Mouse (Mus musculus) hindbrain, embryonic 10.5 days (tissue): ENCODE measurements around the gene Mbd3l1. TPM values are rescaled to one million over a fixed set of nuclear protein-coding genes. Genes with fewer than 3 reads are reported as not detected.

ENCODE experiments used
- DNase-seq: peaks from one replicate; pipeline ENCODE4 v3.0.0-alpha.2; 2017; ENCODE audit warnings: low spot score
- H3K27ac ChIP-seq: fragments of 300-500 bp; sonication (generic); 2 replicates; pipeline ENCODE4 v1.5.1; 2016; ENCODE audit warnings: mild to moderate bottlenecking, moderate library complexity
- H3K27me3 ChIP-seq: fragments of 300-500 bp; sonication (generic); 2 replicates; pipeline ENCODE4 v1.6.1; 2016; ENCODE audit warnings: mild to moderate bottlenecking; ENCODE audit not compliant: poor library complexity, insufficient read depth, severe bottlenecking
- H3K36me3 ChIP-seq: fragments of 300-500 bp; sonication (generic); 2 replicates; pipeline ENCODE4 v1.6.1; 2016; ENCODE audit warnings: mild to moderate bottlenecking, moderate library complexity
- H3K4me1 ChIP-seq: fragments of 300-500 bp; sonication (generic); replicated peaks from 2 replicates; pipeline ENCODE4 v1.6.1; 2016; ENCODE audit warnings: mild to moderate bottlenecking
- H3K4me3 ChIP-seq: fragments of 300-500 bp; sonication (generic); 2 replicates; pipeline ENCODE4 v1.5.1; 2016; ENCODE audit warnings: mild to moderate bottlenecking, moderate library complexity
- H3K9me3 ChIP-seq: fragments of 300-500 bp; sonication (generic); 2 replicates; pipeline ENCODE4 v1.6.1; 2016; ENCODE audit warnings: mild to moderate bottlenecking, moderate library complexity
- WGBS: fragments of 180-500 bp; shearing (Covaris S2); methylation state at CpG from one replicate; pipeline ENCODE4 v1.1.7; 2016; 5-methylcytosine and 5-hydroxymethylcytosine counted together
- polyA plus RNA-seq: library from polyadenylated mRNA; unstranded; fragments of >200 nt; fragmentation: Nextera tagmentation; extraction: Ambion mirVana; gene quantifications from 2 replicates; pipeline ENCODE4 v1.2.1, GENCODE M21; 2016

Gene Mbd3l1
- polyA plus RNA-seq = not detected in 2 replicates

DNA sequence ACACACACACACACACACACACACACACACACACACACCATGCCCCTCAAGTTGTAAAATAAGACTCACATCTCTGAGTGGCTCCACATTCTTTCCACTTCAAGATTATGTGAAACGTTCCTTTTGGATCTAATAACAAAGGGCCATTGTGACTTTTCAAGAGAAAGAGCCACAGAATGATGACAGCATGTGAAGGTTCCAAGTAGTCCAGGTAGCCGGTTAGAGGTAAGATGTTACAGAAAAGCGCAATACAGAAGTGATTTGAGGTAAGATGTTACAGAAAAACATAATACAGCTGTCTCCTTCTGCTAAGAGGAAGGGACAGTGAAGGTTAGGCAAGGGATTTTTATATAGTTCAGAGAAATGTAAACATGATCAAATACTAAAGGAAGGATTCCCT is at the start of gene Mbd3l1, which contains the start of gene Zfp558:
Gene Mbd3l1, plus strand, starts transcription at position 192 of the 400 bp plus-strand sequence.
Gene Zfp558, minus strand, starts transcription at position 101 of the 400 bp plus-strand sequence.
- Histone ChIP-seq H3K4me1 (0 out of 2 replicates have a peak, but pooled peaks cover under 1% of the 10 kb centered on the region), H3K4me3 (no peak within 1 kb of the TSS), H3K27ac (no peak within 1 kb of the TSS), H3K36me3 (no peaks in the 10 kb centered on the region), H3K9me3 (no peaks in the 10 kb centered on the region), H3K27me3 (no peaks in the 10 kb centered on the region)
- 78% methylated on average over 3 of the region's 3 CpGs for WGBS
- no peak for DNase-seq

DNA sequence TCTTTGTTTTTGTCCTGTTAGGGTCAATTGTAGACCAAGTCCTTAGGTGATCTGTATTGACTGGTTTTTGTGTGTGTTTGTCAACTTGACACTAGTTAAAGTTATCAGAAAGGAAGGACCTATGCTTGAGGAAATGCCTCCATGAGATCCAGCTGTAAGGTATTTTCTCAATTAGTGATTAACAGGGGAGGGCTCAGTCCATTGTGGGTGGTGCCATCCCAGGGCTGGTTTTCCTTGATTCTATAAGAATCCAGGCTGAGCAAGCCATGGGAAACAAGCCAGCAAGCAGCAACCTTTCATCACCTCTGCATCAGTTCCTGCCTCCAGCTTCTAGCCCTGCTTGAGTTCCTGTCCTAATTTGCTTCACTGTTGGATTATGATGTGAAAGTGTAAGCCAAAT is 47.8 kb upstream of the Mbd3l1 start, which contains the start of gene Mbd3l2:
Gene Mbd3l2, plus strand, starts transcription at position 301 of the 400 bp plus-strand sequence.
- no peak for DNase-seq
- no peak within 1 kb of the TSS for H3K27ac ChIP-seq
- no peaks in the 10 kb centered on the region for H3K36me3 ChIP-seq
- no peaks in the 10 kb centered on the region for H3K4me1 ChIP-seq
- no peaks in the 10 kb centered on the region for H3K27me3 ChIP-seq
- H3K4me3 ChIP-seq = no peak within 1 kb of the TSS
- H3K9me3 ChIP-seq = no peaks in the 10 kb centered on the region

- H3K4me1 ChIP-seq = no peaks in the 10 kb centered on the region
- DNase-seq = no peak
- no peaks in the 10 kb centered on the region for H3K36me3 ChIP-seq
- no peak overlapping the region for H3K4me3 ChIP-seq
- H3K27me3 ChIP-seq = no peaks in the 10 kb centered on the region
- no peaks in the 10 kb centered on the region for H3K9me3 ChIP-seq
- 90% methylated on average over 10 of the region's 10 CpGs for WGBS
- H3K27ac ChIP-seq = no peak overlapping the region
Observed at GRCm38 (mm10) chr9:18431687-18432086, 46.5 kb upstream of the Mbd3l1 start.

DNA sequence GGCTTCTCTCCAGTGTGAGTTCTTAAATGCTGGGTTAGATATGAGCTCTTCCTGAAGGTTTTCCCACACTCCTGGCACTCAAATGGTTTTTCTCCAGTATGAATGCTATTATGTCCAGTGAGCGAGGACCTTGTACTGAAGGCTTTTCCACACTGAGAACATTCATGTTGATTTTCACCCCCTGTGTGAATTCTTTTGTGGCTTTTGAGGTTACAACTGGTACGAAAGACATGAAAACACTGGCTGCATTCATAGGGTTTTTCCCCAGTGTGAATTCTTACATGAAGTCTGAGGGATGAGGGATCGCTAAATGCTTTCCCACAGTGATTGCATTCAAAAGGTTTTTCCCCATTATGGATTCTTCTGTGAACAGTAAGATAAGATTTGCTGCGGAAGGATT is 21.6 kb upstream of the Mbd3l1 start:
- H3K36me3 ChIP-seq = peaks cover 59% of the 10 kb centered on the region

GRCm38 (mm10) chr9:18467350-18467749 is 10.8 kb upstream of the Mbd3l1 start:
- Histone ChIP-seq H3K36me3 (peaks cover 44% of the 10 kb centered on the region), H3K4me3 (no peak overlapping the region), H3K4me1 (no peaks in the 10 kb centered on the region), H3K9me3 (0 out of 2 replicates have a peak, but pooled peaks cover 6% of the 10 kb centered on the region), H3K27me3 (no peaks in the 10 kb centered on the region), H3K27ac (no peak overlapping the region)
- no peak for DNase-seq
- WGBS = 65% methylated on average over 3 of the region's 3 CpGs

More for the DNA sequence above, 21.6 kb upstream of the Mbd3l1 start:
- Histone ChIP-seq H3K4me3 (no peak overlapping the region), H3K27ac (no peak overlapping the region), H3K9me3 (peaks cover 18% of the 10 kb centered on the region), H3K4me1 (no peaks in the 10 kb centered on the region), H3K27me3 (no peaks in the 10 kb centered on the region)
- no peak for DNase-seq
- 90% methylated on average over 4 of the region's 4 CpGs for WGBS

DNA sequence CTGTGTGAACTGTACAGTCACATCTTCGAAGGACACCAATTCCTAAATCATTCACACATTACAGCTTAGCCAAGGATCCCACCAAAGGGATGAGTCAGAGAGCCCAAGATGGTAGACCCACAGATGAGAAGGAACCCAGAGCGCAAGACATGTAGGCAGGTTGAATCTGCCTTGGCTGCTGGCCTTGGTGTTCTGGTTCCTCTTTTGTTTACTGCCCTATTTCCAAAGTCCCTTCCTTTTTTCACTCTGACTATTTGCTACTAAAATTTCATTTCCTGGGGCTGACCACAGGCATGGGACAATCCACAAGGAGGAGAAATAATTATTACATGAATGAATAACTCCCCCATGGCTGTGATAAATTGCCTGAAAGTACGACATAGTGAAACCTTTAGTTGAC is 10.2 kb upstream of the Mbd3l1 start:
- WGBS = 88% methylated on average over 3 of the region's 3 CpGs
- Histone ChIP-seq H3K4me1 (peaks cover 5% of the 10 kb centered on the region), H3K9me3 (0 out of 2 replicates have a peak, but pooled peaks cover 6% of the 10 kb centered on the region), H3K36me3 (peaks cover 40% of the 10 kb centered on the region), H3K27ac (no peak overlapping the region), H3K4me3 (no peak overlapping the region), H3K27me3 (no peaks in the 10 kb centered on the region)
- DNase-seq = no peak

DNA sequence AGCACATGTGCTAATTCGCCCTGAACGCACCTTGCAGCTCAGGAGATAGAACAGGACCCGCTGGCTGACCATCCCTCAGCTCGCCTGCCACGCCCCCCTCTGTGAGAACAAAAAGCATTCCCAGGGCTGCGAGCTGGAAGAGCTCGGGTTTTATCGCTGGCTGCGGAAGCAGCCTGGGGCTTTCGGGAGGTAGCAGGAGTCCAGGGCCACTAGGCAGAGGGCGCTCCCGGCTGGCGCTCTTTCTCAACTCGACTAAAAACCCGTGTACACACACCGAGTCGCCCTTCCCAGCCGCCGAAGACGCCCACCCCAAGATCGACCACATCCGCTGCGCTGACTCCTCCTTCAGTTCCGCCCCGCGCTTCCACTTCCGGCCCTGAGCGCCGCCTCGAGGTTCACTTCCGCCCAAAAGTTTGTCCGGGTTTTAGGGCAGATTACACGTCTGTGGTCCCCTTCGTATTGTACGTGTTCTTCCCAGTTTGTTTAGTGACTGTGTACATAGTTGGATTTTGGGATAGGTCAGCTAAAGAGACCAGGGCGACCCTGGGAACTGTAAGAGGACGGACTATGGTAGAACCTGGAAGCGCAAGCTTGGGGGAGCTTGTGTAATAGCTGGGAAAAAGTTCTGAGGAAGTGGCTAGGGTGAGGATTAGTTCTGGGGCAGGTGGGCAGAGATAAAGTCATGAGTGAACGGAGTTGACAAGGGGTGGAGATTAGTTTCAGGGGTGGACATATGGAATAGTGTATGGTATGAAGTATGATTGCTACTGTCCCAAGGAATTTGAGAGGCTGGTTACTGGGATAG is 4.6 kb upstream of the Mbd3l1 start:
- H3K36me3 ChIP-seq = no peaks in the 10 kb centered on the region
- no peaks in the 10 kb centered on the region for H3K27me3 ChIP-seq
- peaks cover 7% of the 10 kb centered on the region for H3K4me1 ChIP-seq
- 5% methylated on average over 39 of the region's 39 CpGs for WGBS
- H3K4me3 ChIP-seq = peak overlapping the region; percentile 65
- DNase-seq = peak; percentile 88
- no peaks in the 10 kb centered on the region for H3K9me3 ChIP-seq
- H3K27ac ChIP-seq = peak overlapping the region; percentile 90

- 71% methylated on average over 2 of the region's 2 CpGs for WGBS
- Histone ChIP-seq H3K4me3 (no peak overlapping the region), H3K4me1 (no peaks in the 10 kb centered on the region), H3K27ac (no peak overlapping the region), H3K27me3 (no peaks in the 10 kb centered on the region), H3K9me3 (no peaks in the 10 kb centered on the region), H3K36me3 (no peaks in the 10 kb centered on the region)
- no peak for DNase-seq
Observed at GRCm38 (mm10) chr9:18508098-18508497, 29.9 kb downstream of the Mbd3l1 start.

Other genes with a start within 250 kb of the Mbd3l1 start
- gene Chordc1, start 186.2 kb upstream of the Mbd3l1 start, polyA plus RNA-seq = 115 and 141 TPM in 2 replicates
- gene Naalad2, start 75.4 kb upstream of the Mbd3l1 start, polyA plus RNA-seq = 1.0 and 1.1 TPM in 2 replicates
- gene Ubtfl1, start 73.9 kb upstream of the Mbd3l1 start, polyA plus RNA-seq = not detected in 2 replicates
- not detected in 2 replicates for gene Mbd3l2, start 47.7 kb upstream of the Mbd3l1 start, polyA plus RNA-seq
- gene Zfp558, start 91 bp upstream of the Mbd3l1 start, polyA plus RNA-seq = 10.2 and 13.4 TPM in 2 replicates
- gene Muc16, start 196.2 kb downstream of the Mbd3l1 start, polyA plus RNA-seq = not detected in 2 replicates